Mouse (Mus musculus) left cerebral cortex, postnatal 4 days (tissue): ENCODE measurements at regions not wholly inside any gene's neighbourhood (a gene's known extent, or its start where the extent isn't known, plus 50 kb on each side); places are given as distances from the start of the nearest gene placed in this dataset.

Experiments used
- DNase-seq: peaks from one replicate; pipeline ENCODE4 v3.0.0-alpha.2; 2022
- intact Hi-C: fragments of 180-260 bp; cut with DNase I; formaldehyde crosslinking; loops from one replicate; pipeline ENCODE4 v1.15.1; 2025

DNA sequence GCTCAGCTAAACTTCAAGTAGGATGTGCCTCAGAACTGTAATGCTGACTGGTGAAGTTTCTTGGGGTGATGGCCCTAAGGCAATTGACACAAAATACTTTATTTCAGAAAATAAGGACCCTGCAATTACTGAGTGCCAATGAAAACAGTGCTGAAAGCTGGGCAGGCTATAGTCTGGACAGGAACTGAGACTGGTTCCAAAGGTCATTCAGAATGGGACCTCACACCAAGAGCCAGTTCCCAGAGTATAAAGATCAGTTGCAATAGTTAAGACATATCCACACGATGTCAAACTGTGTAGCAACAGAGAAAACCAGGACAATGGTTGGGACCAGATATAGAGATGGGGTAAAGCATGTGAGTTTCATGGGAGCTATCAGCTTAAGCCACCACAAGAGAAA, 409.6 kb upstream of the Mctp2 start:
- intact Hi-C loops, result no loop called here
- no peak for DNase-seq

DNA sequence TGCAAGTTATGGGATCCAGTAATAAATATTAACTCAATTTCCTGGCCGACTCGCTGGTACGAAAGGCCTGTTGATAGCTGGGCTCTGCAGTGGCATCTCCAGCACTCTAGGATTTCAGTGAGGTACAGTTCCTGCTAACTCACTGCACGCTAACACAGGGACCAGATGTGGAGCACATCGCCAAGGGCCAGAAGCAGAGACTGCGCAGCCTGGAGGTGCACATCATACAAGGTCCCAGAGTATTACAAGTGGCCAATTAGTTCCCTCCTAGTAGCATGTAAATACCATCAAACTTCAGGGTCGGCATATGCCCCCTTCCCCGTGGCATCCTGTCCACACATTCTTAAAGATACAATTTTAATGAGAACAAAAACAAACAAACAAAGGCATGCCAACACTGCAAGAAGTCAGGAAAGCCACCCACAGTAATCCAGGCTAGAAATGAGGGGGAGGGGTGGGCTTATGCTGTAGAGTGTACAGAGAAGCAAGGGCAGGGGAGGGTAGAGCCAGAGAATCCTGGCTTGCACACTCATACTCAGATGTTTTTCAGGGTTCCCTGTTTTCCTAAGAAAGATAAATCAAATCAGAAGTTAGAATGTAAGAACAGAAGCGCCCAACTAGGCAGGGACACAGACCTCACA, 419.9 kb upstream of the Mctp2 start:
- no peak for DNase-seq
- intact Hi-C loops, result no loop called here

DNA sequence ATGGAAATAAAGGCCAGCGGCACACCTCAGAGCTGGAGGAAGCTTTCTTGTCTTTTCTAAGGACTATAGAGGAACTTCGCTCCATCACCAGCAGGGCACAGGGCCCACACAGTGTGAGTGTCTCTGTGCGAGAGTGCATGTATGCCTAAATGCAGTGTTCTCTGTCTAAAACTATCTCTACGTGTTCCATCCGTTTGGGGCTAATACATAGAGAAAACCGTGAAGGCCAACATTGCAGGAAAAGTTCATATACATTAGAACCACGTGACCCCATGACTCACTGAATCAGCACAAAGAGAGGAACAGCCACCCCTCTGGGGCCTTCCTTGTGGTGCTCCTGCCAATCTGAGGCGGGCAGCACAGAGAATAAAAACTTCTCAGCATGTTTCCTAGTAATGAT, 431.4 kb upstream of the Mctp2 start:
- intact Hi-C loops, result no loop called here
- no peak for DNase-seq

DNA sequence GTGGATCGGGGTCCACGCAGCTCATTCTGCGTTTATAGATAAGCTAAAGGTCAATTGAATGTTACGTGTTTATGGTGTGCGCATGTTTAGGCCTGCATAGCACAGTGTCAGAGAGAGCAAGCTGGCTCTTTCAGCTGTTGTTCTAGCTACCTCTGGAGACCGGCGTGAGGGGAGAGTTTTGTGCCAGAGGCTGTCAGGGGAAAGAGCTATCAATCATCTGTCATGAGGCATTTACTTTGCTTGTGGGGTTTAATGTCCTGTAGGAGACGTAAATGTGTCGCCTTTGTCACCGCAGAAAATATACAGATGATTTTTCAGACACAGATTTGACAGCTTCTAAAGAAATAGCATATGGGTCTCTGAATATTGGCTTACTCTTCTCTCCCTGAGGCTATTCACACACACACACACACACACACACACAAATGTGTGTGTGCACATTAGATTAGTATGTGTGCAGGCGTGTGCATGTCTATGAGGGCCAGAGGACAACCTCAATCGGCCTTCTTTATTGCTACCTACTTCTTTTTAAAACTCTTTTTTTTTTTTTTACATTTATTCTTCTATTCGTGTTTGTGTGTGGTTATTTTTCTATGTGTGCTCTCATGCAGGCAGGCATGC, 432.0 kb upstream of the Mctp2 start:
- DNase-seq, result no peak
- intact Hi-C loops, result no loop called here

DNA sequence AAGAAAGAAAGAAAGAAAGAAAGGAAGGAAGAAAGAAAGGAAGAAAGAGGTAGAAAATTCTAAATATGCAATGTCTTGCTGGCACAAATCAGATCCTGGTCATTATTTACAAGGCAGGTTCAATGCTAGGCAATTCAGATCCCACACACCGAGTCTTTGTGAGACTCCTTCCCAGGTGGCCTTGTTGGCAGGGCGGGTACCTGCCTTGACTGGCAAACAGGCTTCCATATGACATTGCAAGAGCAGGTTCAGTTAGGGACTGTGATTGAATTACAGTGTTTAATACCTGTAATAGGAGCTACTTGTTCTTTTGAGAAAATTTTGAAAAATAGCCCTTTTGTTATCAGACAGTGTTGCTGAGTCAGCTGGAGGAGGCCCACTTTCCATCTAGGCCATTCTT, 436.0 kb upstream of the Mctp2 start:
- intact Hi-C loops, result no loop called here

DNA sequence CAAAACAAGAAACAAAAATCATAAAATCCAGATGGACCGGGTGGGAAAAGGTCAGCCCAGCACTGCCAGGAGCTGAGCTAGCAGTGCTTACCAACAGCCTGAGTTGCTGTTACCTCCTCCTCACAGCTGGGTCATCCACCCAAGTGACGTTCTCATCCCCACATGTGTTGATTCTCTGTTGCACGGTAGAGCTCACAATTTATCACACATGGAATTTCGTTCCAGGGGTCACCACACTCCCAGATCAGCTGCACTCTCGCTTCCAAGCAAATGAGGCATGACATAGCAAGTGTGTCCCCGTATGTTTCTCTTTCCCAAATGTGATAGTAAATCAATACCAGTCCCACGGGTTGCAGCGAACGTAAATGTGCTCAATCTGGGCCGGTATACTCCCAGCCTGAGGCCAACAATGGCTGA, 445.1 kb upstream of the Mctp2 start:
- no peak for DNase-seq
- intact Hi-C loops, result no loop called here

More for the DNA sequence above, 436.0 kb upstream of the Mctp2 start:
- no peak for DNase-seq

DNA sequence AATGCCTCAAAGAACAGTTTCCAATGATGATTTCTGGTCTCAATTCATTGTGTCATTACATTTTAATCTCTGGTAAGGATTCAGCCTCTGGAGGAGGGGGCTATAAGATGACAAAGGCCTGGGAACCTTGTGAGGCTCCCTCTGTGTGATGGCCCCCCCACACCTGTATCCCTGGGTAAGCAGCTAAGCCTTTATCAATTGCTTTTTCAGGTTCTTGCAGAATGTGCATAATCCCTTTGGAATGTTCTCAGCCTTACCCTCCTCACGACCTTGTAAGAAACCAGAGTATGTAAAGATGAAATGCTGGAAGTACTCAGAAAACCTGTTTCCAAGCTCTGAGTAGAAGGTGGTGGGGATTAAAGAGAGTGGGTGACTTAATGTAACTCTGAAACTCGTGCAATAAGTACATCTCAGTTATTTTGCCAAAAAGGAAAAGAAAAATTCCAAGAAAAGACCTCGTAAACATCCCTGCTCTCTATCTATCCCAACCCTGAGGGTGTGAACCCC, 446.7 kb upstream of the Mctp2 start:
- intact Hi-C loops, result no loop called here

DNA sequence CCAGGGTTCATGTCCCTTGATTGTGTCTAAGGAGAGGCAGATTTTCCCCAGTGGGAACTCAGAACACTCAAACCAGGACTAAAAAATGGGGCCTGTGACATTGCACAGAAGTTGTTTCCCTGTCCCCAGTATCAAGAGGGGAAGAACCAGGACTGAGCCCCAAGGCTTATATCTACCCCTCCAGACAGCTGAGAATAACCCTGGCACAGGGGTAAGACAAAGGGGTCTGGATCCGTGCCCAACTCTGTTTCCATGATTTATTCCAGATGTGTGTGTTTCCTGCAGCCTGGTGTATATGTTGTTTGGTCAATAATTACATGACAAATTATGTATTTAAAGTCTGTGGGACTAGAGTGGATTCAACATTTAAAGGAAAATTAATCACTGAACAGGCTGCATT, 456.3 kb upstream of the Mctp2 start:
- DNase-seq, result no peak
- intact Hi-C loops, result no loop called here

More for the DNA sequence above, 446.7 kb upstream of the Mctp2 start:
- no peak for DNase-seq

DNA sequence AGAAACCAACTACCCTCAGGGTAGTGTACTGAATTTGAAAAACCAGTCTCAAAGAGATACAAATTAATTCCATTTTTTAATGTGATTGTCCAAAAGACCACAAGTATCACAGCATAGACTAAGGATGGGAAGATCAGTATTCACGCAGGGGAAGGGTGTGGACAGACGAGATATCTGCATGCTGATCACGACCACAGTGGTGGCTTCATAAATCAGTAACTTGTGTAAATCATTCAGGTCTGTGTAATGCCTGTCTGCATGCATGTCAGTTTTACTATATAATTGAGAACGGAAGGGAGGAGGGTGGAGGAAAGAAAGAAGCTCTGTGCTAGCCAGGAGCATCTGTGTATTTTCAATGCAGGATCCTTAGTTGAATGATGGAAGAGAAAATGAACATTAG, 462.3 kb upstream of the Mctp2 start:
- intact Hi-C loops, result no loop called here
- no peak for DNase-seq

DNA sequence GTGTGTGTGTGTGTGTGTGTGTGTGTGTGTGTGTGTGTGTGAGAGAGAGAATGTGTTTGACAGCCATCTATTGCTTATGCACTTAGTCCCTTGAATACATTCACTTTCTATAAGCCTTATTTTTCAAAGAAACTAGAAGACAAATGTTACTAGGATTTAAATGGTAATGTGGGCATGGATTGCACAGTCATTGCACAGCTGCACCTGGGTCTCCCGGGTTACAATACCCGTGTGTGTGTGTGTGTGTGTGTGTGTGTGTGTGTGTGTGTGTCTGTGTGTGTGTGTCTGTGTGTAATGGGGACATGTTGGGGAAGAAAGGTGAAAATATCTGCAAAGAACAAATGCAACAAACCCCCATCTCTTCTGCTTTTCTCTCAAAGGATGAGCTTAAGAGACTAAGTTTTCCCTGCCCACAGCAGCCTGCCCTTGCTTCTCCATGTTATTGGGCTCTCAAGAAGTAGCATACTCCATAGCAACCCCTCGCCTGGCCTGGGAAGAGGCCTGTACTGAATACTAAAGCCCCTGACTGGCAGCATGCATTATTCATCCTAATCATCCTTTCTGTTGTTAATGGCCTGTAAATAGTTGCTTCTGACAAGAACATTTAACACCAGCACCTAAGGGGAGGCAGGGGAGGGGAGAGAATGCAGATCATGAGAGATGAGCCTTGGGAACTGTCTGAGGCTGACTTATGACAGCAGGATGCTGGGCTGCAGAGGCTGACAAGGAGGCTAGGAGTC, 467.8 kb upstream of the Mctp2 start:
- intact Hi-C loops, result no loop called here
- DNase-seq, result no peak

DNA sequence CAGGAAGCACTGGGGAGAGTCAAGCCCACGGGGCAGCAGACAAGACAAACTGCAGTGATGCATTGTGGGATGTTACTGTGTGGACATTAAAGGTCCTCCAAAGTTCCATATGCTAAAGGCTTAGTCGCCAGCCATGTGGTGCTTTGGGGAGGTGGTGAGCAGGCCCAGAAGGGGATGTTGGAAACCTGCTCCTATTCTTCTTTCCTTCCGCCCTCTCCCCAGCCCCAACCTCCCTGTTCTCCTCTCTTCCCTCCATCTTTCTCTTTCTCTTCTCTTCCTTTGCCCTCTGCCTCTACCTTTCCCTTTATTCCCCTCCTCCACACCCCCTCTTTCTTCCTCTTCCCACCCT, 468.3 kb upstream of the Mctp2 start:
- intact Hi-C loops, result no loop called here

DNA sequence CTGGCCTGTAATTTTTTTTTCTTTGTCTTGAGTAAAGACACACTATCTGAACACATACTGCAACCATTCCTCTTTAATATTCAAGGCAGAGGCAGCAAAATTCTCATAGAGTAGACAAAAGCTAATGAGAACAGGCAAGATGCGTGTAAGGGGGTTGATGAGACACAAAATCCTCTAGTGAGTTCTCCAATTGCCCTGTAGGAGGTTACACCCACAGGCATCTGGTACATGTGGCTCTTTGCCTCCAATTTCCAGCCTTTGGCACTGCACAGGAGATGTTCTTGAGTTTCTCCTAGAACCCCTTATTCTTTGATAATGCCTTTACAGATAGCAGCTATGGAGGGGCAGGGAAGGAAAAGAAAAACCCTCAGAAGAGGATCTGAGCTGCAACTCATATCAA, 480.9 kb upstream of the Mctp2 start:
- no peak for DNase-seq
- intact Hi-C loops, result no loop called here

More for the DNA sequence above, 468.3 kb upstream of the Mctp2 start:
- no peak for DNase-seq

DNA sequence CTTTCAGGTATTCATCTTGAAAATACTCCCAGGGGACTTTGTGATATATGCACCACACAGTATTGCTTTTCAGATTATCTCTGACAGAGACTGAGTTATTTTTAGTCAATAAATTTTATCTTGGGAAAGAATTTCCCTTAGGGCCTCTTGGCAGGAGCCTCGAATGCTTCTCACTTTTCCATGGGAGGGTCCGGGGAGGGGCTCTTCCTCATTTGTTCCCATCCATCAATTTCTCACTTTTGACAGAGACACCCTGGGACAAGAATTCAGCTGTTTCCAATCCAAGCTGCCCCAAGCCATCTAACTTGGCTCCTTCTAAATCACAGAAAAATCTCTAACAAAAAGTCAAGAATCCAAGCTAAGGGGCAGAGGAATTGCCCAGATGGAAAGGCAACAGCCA, 481.9 kb upstream of the Mctp2 start:
- intact Hi-C loops, result no loop called here
- DNase-seq, result no peak

DNA sequence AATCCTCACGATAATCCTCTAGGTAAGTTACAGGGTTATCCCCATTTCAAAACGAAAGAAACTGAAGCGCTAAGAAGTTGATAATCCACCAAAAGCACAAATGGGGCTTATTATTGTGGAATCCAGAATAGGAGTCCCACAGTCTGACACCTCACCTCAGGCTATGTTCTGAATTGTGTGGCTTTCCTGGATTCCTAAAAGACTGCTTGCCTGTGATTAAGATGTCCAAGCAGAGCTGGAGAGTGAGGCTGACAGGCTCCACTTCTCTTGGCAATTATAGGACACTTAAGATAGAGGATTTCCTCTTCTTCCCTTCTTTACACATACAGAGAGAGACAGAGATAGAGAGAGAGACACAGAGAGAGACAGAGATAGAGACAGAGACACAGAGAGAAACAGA, 515.7 kb upstream of the Mctp2 start:
- intact Hi-C loops, result no loop called here
- no peak for DNase-seq

DNA sequence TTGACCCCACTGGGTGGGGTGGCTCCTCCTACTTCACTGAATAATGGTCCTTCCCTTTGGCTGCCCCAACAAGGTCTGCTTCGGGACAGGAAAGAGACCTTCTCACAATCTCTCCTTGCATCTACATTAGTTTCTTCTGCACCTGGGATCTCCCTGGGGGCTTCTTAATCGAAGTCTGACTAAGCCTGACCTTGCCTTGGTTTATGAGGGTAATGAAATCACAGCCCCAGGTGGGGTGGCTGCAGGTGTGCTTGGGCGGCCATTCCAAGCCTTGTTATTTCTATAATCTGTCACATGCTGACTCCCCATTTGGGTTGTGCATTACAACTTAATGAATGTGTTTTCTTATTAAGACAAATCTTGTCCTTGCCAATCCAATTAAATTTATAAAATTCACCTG, 520.2 kb upstream of the Mctp2 start:
- intact Hi-C loops, result no loop called here
- no peak for DNase-seq

DNA sequence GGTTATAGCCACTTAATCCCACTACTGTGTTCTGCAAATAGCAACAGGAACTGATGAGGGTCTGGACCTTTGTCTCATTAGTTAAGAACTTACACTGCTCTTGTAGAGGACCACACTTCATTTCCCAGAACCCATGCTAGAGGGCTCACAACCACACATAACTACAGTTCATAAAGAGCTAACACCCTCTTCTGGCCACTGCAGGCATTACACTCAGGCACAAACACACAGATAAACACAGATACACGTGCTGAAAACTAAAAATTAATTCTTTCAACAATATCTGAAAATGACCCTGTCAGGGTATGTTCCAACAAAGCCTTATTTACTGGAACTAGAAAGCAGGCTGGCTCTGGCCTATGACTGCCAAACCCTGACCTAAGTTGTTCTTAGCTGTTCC, 529.0 kb upstream of the Mctp2 start:
- intact Hi-C loops, result no loop called here
- no peak for DNase-seq

DNA sequence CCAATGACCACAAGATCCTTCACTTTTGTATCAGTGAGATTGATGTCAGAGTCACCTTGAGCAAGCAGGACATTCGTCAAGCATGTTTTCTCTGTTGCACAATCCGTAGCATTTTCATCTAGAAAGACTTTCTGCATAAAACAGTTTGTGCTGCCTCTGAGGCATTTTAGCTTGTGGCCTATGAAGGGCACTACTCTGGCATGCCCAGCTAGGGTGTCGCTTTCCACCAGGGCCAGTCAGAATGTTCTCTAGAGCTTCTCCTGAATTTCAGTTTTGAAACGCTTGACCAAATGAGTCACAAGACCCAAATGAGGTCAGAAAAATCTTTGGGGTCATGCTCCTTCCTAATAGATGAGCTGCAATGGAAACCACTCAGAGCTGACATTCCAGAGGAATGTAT, 529.6 kb upstream of the Mctp2 start:
- no peak for DNase-seq
- intact Hi-C loops, result no loop called here

DNA sequence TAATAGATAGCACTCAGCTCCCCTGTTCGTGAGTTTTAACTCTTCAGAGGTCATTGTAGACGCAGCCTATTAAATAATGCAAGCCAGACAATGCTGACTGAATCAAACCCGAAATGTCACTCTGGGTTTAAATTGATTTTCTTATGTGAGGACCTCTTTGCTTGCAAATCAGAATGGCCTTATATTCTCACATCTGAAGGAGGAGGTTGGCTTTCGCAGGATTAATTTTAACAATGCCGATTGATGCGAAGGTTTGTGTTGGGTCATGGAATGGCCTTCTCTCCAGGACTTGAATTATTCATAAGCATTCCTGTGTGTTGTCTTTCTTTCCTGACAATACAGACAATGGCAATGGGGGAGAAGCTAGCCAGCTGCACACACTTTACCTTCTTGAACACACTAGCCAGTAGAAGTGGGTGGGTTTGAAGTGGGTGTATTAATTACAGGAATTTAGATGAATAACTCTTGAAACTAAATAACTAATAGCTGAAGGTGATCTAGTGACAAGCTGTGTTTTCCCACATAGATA, 530.1 kb upstream of the Mctp2 start:
- intact Hi-C loops, result no loop called here
- DNase-seq, result no peak

DNA sequence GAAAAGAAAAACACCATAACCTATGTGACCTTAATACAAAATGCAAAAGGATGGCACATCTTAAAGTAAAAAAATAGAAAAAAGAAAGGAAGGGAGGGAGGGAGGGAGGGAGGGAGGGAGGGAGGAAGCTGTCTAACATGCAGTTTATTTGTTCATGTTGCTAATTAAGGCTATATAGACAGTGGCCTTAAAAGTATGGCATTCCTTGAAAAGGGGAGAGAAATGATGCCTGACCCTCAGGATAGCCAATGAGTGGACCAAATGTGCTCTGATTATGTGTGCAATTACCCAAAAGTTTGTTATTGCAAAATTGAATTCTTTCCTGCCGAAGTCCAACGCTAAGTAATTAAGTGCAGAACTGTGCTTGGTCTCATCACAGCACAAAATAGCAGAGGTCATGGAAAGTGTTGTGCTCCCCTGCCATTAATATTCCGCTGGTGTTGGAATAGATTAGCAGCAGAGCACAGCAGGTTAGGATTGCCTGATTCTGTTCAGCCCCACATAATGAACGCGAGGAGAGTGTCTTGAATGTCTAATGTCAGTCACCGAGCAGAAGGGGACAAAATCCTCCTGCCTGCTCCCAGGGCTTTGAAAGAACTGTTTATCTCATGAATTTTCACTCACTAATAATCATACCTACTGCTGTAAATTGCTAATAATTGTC, 531.7 kb upstream of the Mctp2 start:
- intact Hi-C loops, result no loop called here
- no peak for DNase-seq

DNA sequence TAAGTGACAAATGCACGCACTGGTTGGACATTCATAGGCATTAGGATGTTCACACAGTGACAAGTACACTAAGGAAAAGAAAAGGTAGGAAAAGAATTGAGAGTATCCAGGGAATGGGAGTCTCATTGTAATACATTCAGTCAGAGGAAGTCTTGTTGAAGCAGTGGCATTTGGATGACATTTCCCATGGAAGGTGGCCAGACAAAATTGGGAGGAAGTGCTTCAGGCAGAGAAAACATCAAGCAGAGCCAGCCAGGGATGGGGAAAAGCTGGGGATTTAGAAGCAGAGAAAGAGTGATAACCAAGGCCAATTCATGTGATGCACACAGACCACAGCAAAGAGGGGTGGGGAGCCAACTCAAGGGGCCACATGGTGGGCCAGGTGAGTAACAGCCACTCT, 524.0 kb upstream of the Rgma start:
- intact Hi-C loops, result no loop called here
- no peak for DNase-seq

DNA sequence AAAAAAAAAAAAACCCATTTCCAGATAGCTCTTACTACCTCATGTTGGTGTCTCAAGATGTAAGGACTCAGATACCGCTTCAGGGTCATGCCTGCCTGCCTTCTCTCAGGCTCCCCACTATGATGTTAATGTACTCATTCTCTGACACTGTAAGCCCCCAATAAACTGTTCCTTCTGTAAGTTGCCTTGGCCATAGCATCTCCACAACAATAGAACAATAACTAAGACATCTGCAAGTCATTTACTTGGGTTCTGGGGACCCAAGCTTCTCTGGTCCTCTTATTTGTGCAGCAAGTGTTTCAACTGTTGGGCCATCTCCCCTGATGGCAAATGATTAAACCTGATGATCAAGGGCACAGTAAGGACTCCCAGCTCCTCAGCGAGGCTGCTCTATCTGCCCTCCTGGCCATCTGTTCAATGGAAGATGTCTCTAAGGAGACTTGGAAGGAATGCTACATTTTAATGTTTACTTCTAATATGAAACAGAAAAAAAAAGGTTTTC, 520.8 kb upstream of the Rgma start:
- DNase-seq, result no peak
- intact Hi-C loops, result no loop called here
